Mouse (Mus musculus) cortical plate, adult 2 months (tissue): ENCODE data around the gene Xrcc4. TPM values are rescaled to one million over a fixed set of nuclear protein-coding genes. Genes with fewer than 3 reads are reported as not detected.

Experiments used
- H3K27ac ChIP-seq: fragments of 200-500 bp; 2 replicates; pipeline ENCODE4 v1.5.1; 2012; ENCODE audit warnings: low read length, control low read depth, inconsistent platforms; ENCODE audit not compliant: insufficient read depth
- H3K4me1 ChIP-seq: fragments of 200-500 bp; 2 replicates; pipeline ENCODE4 v1.6.1; 2011; ENCODE audit warnings: low read length; ENCODE audit not compliant: control insufficient read depth, insufficient read depth
- H3K4me3 ChIP-seq: fragments of 200-500 bp; 2 replicates; pipeline ENCODE4 v1.5.1; 2011; ENCODE audit warnings: mild to moderate bottlenecking, low read length, control low read depth; ENCODE audit not compliant: insufficient read depth
- CTCF ChIP-seq: fragments of 200-500 bp; IDR thresholded peaks from 2 replicates; pipeline ENCODE4 v1.5.1; 2011; ENCODE audit warnings: mild to moderate bottlenecking, control low read depth, low read length; ENCODE audit not compliant: insufficient read depth; ENCODE audit errors: extremely low read depth
- POLR2A ChIP-seq: fragments of 200-500 bp; IDR thresholded peaks from 2 replicates; pipeline ENCODE4 v1.6.1; 2011; ENCODE audit warnings: mild to moderate bottlenecking, low read length, control low read depth; ENCODE audit not compliant: insufficient read depth; ENCODE audit errors: extremely low read depth
- polyA plus RNA-seq: library from polyadenylated mRNA; depleted of rRNA; stranded (reverse); fragments of >200 nt; gene quantifications from 2 replicates; pipeline ENCODE4 v1.2.3, GENCODE M21; 2012

Gene Xrcc4
- polyA plus RNA-seq, 1 experiment, result 10.7 TPM

- no peak overlapping the region for H3K4me3 ChIP-seq
- H3K27ac ChIP-seq, result no peak overlapping the region
- TF ChIP-seq CTCF (no peak), POLR2A (no peak)
- no peaks in the 10 kb centered on the region for H3K4me1 ChIP-seq
Observed at GRCm38 (mm10) chr13:89828429-89828970, 260.9 kb downstream of the Xrcc4 start.

- Histone ChIP-seq H3K4me1 (no peaks in the 10 kb centered on the region), H3K4me3 (no peak overlapping the region), H3K27ac (no peak overlapping the region)
- TF ChIP-seq CTCF (no peak), POLR2A (no peak)
Observed at GRCm38 (mm10) chr13:89827838-89828237, 261.6 kb downstream of the Xrcc4 start.

- Histone ChIP-seq H3K4me3 (no peak overlapping the region), H3K27ac (no peak overlapping the region), H3K4me1 (no peaks in the 10 kb centered on the region)
- TF ChIP-seq CTCF, result no peak
- no peak for TF ChIP-seq POLR2A
Observed at GRCm38 (mm10) chr13:89814543-89814942, 274.9 kb downstream of the Xrcc4 start.

GRCm38 (mm10) chr13:89812169-89812568, 277.2 kb downstream of the Xrcc4 start:
- Histone ChIP-seq H3K4me1 (no peaks in the 10 kb centered on the region), H3K27ac (no peak overlapping the region), H3K4me3 (no peak overlapping the region)
- TF ChIP-seq CTCF, result no peak
- TF ChIP-seq POLR2A, result no peak

GRCm38 (mm10) chr13:89809024-89809423, 280.4 kb downstream of the Xrcc4 start:
- Histone ChIP-seq H3K4me3 (no peak overlapping the region), H3K27ac (no peak overlapping the region), H3K4me1 (no peaks in the 10 kb centered on the region)
- TF ChIP-seq POLR2A (no peak), CTCF (no peak)

GRCm38 (mm10) chr13:89801901-89802300, 287.5 kb downstream of the Xrcc4 start:
- no peaks in the 10 kb centered on the region for H3K4me1 ChIP-seq
- H3K4me3 ChIP-seq, result no peak overlapping the region
- TF ChIP-seq CTCF (no peak), POLR2A (no peak)
- no peak overlapping the region for H3K27ac ChIP-seq

GRCm38 (mm10) chr13:89797721-89798120, 291.7 kb downstream of the Xrcc4 start:
- no peak overlapping the region for H3K27ac ChIP-seq
- no peak for TF ChIP-seq POLR2A
- no peak for TF ChIP-seq CTCF

GRCm38 (mm10) chr13:89791475-89791874, 297.9 kb downstream of the Xrcc4 start:
- TF ChIP-seq POLR2A (no peak), CTCF (no peak)
- Histone ChIP-seq H3K4me3 (no peak overlapping the region), H3K27ac (no peak overlapping the region), H3K4me1 (no peaks in the 10 kb centered on the region)

More at GRCm38 (mm10) chr13:89797721-89798120, 291.7 kb downstream of the Xrcc4 start:
- Histone ChIP-seq H3K4me3 (no peak overlapping the region), H3K4me1 (no peaks in the 10 kb centered on the region)

- TF ChIP-seq CTCF (no peak), POLR2A (no peak)
- Histone ChIP-seq H3K27ac (no peak overlapping the region), H3K4me3 (no peak overlapping the region), H3K4me1 (no peaks in the 10 kb centered on the region)
Observed at GRCm38 (mm10) chr13:89782886-89783285, 306.5 kb downstream of the Xrcc4 start.

- Histone ChIP-seq H3K27ac (no peak overlapping the region), H3K4me3 (no peak overlapping the region), H3K4me1 (no peaks in the 10 kb centered on the region)
- no peak for TF ChIP-seq POLR2A
- TF ChIP-seq CTCF, result no peak
Observed at GRCm38 (mm10) chr13:89780276-89780675, 309.1 kb downstream of the Xrcc4 start.
